Mouse (Mus musculus): ENCODE results near the gene Mup6. TPM values are rescaled to one million over a fixed set of nuclear protein-coding genes. Genes with fewer than 3 reads are reported as not detected.
"Not testable (repeated sequence)": the region's sequence is repeated elsewhere in the genome, so short reads cannot be mapped to it uniquely, and the experiment has no call there.

The Mup6 gene
- polyA plus RNA-seq, 1 experiment: 3.0 TPM

DNA sequence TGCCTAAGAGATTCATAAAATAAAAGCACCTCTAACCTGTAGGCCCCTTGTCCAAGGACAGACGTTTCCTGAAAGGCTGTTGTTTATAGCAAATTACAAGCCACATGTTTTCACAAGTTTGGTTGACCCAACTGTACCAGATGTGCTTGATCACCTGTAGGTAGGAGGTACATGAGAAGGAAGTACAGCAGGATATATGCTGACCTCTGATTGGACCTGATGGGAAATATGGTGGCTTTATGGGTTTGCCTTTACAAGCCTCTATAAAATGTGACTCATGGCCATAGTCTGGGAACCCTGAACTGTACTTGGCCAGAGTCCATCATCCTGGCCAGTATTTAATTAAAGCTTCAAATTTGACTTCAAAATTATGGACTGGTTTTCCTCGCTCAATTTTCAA lies 26.6 kb upstream of the Mup6 start:
- WGBS: 51% methylated on average over 2 of the region's 2 CpGs
- TF ChIP-seq CTCF (IDR thresholded peaks at IDR 0.05; ENCODE audit: control insufficient read depth, insufficient read depth, low read length) (no peak), POLR2A (IDR thresholded peaks at IDR 0.05; ENCODE audit: borderline replicate concordance, control insufficient read depth, low read depth, low read length) (no peak)

DNA sequence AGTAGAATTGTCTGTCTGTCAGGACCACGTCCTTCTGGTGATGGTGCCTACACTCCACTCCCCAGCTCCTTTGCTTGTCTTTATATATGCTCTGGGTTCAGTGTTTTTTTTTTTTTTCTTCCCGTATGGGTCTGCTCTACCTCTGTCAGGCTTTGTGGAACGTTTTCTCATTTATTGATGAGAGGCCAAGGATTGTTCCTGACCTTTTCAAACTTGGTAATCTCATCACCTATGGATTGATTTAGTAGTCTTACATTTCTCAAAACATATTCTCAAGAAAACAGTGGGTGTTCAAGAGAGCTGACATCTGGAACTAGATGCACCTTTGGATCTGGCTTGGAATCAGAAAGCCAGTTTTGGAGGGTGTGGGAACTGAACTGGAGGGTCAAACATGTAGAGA lies 3.5 kb upstream of the Mup6 start, which contains the start of gene Mup4:
Mup4 (minus strand) TSS at position 101 of the 400 bp plus-strand sequence.
- H3K27ac ChIP-seq (ENCODE audit: control insufficient read depth, insufficient read depth, low read depth, low read length, poor library complexity): no peak within 1 kb of the TSS
- H3K4me3 ChIP-seq (replicated peaks; ENCODE audit: control insufficient read depth, low read depth, low read length): no peak within 1 kb of the TSS
- H3K4me1 ChIP-seq (ENCODE audit: control insufficient read depth, insufficient read depth, low read length): no peaks in the 10 kb centered on the region
- 69% methylated on average over 3 of the region's 3 CpGs for WGBS
- TF ChIP-seq POLR2A (IDR thresholded peaks at IDR 0.05; ENCODE audit: borderline replicate concordance, control insufficient read depth, low read depth, low read length) (no peak), CTCF (IDR thresholded peaks at IDR 0.05; ENCODE audit: control insufficient read depth, insufficient read depth, low read length) (no peak)

More for the DNA sequence above, 26.6 kb upstream of the Mup6 start:
- Histone ChIP-seq H3K4me3 (replicated peaks; ENCODE audit: control insufficient read depth, low read depth, low read length) (no peak overlapping the region), H3K4me1 (ENCODE audit: control insufficient read depth, insufficient read depth, low read length) (no peaks in the 10 kb centered on the region), H3K27ac (ENCODE audit: control insufficient read depth, insufficient read depth, low read depth, low read length, poor library complexity) (no peak overlapping the region)

DNA sequence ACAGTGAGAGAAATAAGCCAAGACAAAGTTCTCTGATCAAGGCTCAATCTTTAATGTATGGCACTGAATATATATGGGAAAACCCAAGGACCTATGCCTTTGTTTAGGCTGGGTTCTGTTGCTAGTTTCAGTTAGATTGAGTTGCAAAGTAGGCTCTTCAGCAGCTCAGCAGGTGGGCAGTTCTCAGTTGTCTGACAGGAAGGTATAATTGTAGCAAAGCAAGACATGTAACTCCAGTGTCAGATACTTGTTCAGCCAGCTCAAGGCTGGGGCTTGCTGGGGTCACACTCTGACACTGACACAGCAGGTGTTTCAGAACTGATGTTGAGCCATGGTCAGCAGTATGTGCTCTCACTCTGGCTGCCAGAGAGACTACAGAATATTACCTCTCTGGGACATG lies 33.8 kb downstream of the Mup6 start:
- not testable (repeated sequence) for H3K4me3 ChIP-seq (replicated peaks; ENCODE audit: control insufficient read depth, low read depth, low read length); H3K4me1 ChIP-seq (ENCODE audit: control insufficient read depth, insufficient read depth, low read length); H3K27ac ChIP-seq (ENCODE audit: control insufficient read depth, insufficient read depth, low read depth, low read length, poor library complexity)

DNA sequence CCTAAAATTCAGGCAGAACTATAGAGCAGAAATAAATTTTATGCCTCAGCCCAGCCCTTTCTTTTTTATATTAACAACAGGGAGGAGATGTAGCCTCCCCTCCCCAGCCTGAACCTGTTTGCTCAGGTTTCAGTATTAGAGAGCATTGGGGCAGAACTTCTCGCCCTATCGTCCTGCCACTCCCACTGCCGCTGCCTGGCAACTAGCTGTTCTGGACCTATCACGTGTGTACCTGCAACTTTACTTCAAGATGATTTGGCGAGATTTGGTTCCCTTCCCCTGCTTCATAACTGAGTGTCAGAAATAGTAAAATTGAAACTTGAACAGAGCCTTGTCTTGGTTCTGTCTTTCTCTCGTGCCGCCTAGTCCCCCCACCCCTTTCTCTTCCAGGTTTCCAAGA lies 56.0 kb downstream of the Mup6 start:
- H3K27ac ChIP-seq (ENCODE audit: control insufficient read depth, insufficient read depth, low read depth, low read length, poor library complexity); H3K4me3 ChIP-seq (replicated peaks; ENCODE audit: control insufficient read depth, low read depth, low read length); H3K4me1 ChIP-seq (ENCODE audit: control insufficient read depth, insufficient read depth, low read length): not testable (repeated sequence)
- 78% methylated on average over 7 of the region's 7 CpGs for WGBS

DNA sequence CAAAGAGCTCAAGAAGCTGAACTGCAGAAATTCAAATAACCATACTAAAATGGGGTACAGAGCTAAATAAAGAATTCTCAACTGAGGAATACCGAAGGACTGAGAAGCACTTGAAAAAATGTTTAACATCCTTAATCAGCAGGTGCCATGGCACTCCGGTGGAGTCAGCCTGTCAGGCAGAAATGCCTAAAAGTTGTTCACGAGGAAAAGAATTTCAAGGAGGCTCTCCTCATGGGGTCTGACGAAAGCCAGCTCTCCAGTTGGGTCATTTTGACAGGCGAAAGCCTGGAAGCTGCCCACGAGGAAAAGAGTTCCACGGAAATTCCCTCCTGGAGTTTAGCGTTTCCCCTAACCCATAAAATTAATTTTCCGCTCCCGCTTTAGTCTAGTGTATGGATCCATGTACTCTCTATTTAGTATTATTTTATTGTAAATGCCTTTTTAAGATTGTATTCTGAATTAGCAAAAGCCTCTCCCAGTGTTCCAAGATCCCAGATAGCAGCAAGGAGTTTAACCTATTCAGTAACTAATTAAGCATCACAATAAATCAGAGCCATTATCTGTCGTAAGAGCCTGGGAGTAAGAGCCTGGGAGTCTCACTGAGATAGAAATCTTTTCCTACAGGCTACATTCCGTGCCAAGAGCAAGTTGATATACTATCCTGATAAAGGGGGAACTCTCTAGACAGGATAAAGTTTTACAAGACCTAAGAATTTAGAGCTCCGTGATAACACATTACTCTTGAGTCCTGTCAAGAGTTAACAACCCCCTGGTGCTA lies 65.4 kb downstream of the Mup6 start:
- H3K4me3 ChIP-seq (replicated peaks; ENCODE audit: control insufficient read depth, low read depth, low read length); H3K4me1 ChIP-seq (ENCODE audit: control insufficient read depth, insufficient read depth, low read length); H3K27ac ChIP-seq (ENCODE audit: control insufficient read depth, insufficient read depth, low read depth, low read length, poor library complexity): not testable (repeated sequence)
- WGBS: 72% methylated on average over 13 of the region's 13 CpGs

Other genes with a start within 250 kb of the Mup6 start
- 10.7 and 27.6 TPM in 2 replicates for gene Inip, start 162.7 kb upstream of the Mup6 start, polyA plus RNA-seq (2011; ENCODE audit: insufficient read depth, insufficient read length, low replicate concordance, missing spikeins)
- 19.7 and 24.2 TPM in 2 replicates for gene Snx30, start 158.5 kb upstream of the Mup6 start, polyA plus RNA-seq (2011; ENCODE audit: insufficient read depth, insufficient read length, low replicate concordance, missing spikeins)
- not detected in 2 replicates for gene Slc46a2, start 49.2 kb upstream of the Mup6 start, polyA plus RNA-seq (2011; ENCODE audit: insufficient read depth, insufficient read length, low replicate concordance, missing spikeins)
- gene Mup4, start 3.6 kb upstream of the Mup6 start, polyA plus RNA-seq (2011; ENCODE audit: insufficient read depth, insufficient read length, low replicate concordance, missing spikeins): not detected in 2 replicates
- gene Mup7, start 106.2 kb downstream of the Mup6 start, polyA plus RNA-seq (2011; ENCODE audit: insufficient read depth, insufficient read length, low replicate concordance, missing spikeins): 25.8 and 125 TPM in 2 replicates
- gene Mup2, start 190.0 kb downstream of the Mup6 start, polyA plus RNA-seq (2011; ENCODE audit: insufficient read depth, insufficient read length, low replicate concordance, missing spikeins): 1.9 and 18.1 TPM in 2 replicates

Data from bone marrow, adult 2 months (tissue).